Mouse (Mus musculus): Measurements from ENCODE around the gene Ccdc124. TPM values are rescaled to one million over a fixed set of nuclear protein-coding genes. Genes with fewer than 3 reads are reported as not detected.

Ccdc124 gene
- polyA plus RNA-seq, 1 experiment from 2014 or later = 102 TPM

- ATAC-seq (ENCODE audit: insufficient number of reproducible peaks, insufficient read depth, low FRiP score, low read depth) = no peak
- Histone ChIP-seq H3K27me3 (ENCODE audit: control insufficient read depth, insufficient read depth, low read length) (no peaks in the 10 kb centered on the region), H3K9me3 (ENCODE audit: control insufficient read depth, low read depth, low read length) (no peaks in the 10 kb centered on the region), H3K36me3 (ENCODE audit: control insufficient read depth, insufficient read depth, low read length) (no peaks in the 10 kb centered on the region), H3K27ac (ENCODE audit: low read length) (no peak overlapping the region), H3K9ac (replicated peaks; ENCODE audit: low read depth, low read length) (no peak overlapping the region), H3K4me3 (ENCODE audit: low read depth, low read length) (no peak overlapping the region), H3K4me1 (ENCODE audit: control insufficient read depth, insufficient read depth, low read length) (peaks cover 5% of the 10 kb centered on the region; the same call in 1 of the 2 replicates), H3K4me2 (replicated peaks; ENCODE audit: low read depth, low read length) (no peak overlapping the region)
- 82% methylated on average over 5 of the region's 5 CpGs for WGBS
Observed at GRCm38 (mm10) chr8:70843214-70843773, 30.4 kb downstream of the Ccdc124 start.

- 65% methylated on average over 25 of the region's 25 CpGs for WGBS
- Histone ChIP-seq H3K27ac (ENCODE audit: low read length) (no peak overlapping the region), H3K27me3 (ENCODE audit: control insufficient read depth, insufficient read depth, low read length) (no peaks in the 10 kb centered on the region), H3K36me3 (ENCODE audit: control insufficient read depth, insufficient read depth, low read length) (no peaks in the 10 kb centered on the region), H3K4me3 (ENCODE audit: low read depth, low read length) (no peak overlapping the region), H3K4me2 (replicated peaks; ENCODE audit: low read depth, low read length) (no peak overlapping the region), H3K9ac (replicated peaks; ENCODE audit: low read depth, low read length) (no peak overlapping the region), H3K9me3 (ENCODE audit: control insufficient read depth, low read depth, low read length) (no peaks in the 10 kb centered on the region), H3K4me1 (ENCODE audit: control insufficient read depth, insufficient read depth, low read length) (peaks cover 5% of the 10 kb centered on the region; the same call in 1 of the 2 replicates)
- ATAC-seq (ENCODE audit: insufficient number of reproducible peaks, insufficient read depth, low FRiP score, low read depth) = no peak
Observed at GRCm38 (mm10) chr8:70842484-70842883, 31.3 kb downstream of the Ccdc124 start.

GRCm38 (mm10) chr8:70841147-70842072 lies 32.3 kb downstream of the Ccdc124 start:
- ATAC-seq (ENCODE audit: insufficient number of reproducible peaks, insufficient read depth, low FRiP score, low read depth) = no peak

GRCm38 (mm10) chr8:70840590-70840989 lies 33.1 kb downstream of the Ccdc124 start:
- no peaks in the 10 kb centered on the region for H3K9me3 ChIP-seq (ENCODE audit: control insufficient read depth, low read depth, low read length)
- no peak overlapping the region for H3K9ac ChIP-seq (replicated peaks; ENCODE audit: low read depth, low read length)
- 0 out of 2 replicates have a peak overlapping the region, but pooled peaks have one; percentile 25 for H3K4me2 ChIP-seq (replicated peaks; ENCODE audit: low read depth, low read length)
- H3K27ac ChIP-seq (ENCODE audit: low read length) = peak overlapping the region; percentile 69; the same call in 1 of the 2 replicates
- no peak for ATAC-seq (ENCODE audit: insufficient number of reproducible peaks, insufficient read depth, low FRiP score, low read depth)
- H3K27me3 ChIP-seq (ENCODE audit: control insufficient read depth, insufficient read depth, low read length) = no peaks in the 10 kb centered on the region
- no peaks in the 10 kb centered on the region for H3K36me3 ChIP-seq (ENCODE audit: control insufficient read depth, insufficient read depth, low read length)
- 48% methylated on average over 10 of the region's 10 CpGs for WGBS
- H3K4me1 ChIP-seq (ENCODE audit: control insufficient read depth, insufficient read depth, low read length) = peaks cover 5% of the 10 kb centered on the region; the same call in 1 of the 2 replicates
- H3K4me3 ChIP-seq (ENCODE audit: low read depth, low read length) = no peak overlapping the region

More at GRCm38 (mm10) chr8:70841147-70842072, 32.3 kb downstream of the Ccdc124 start:
- H3K9ac ChIP-seq (replicated peaks; ENCODE audit: low read depth, low read length) = no peak overlapping the region
- no peak overlapping the region for H3K4me3 ChIP-seq (ENCODE audit: low read depth, low read length)
- H3K27ac ChIP-seq (ENCODE audit: low read length) = no peak overlapping the region
- 24% methylated on average over 22 of the region's 22 CpGs for WGBS
- H3K27me3 ChIP-seq (ENCODE audit: control insufficient read depth, insufficient read depth, low read length) = no peaks in the 10 kb centered on the region
- peak overlapping the region; percentile 25; the same call in 1 of the 2 replicates for H3K4me2 ChIP-seq (replicated peaks; ENCODE audit: low read depth, low read length)
- H3K9me3 ChIP-seq (ENCODE audit: control insufficient read depth, low read depth, low read length) = no peaks in the 10 kb centered on the region
- no peaks in the 10 kb centered on the region for H3K36me3 ChIP-seq (ENCODE audit: control insufficient read depth, insufficient read depth, low read length)
- H3K4me1 ChIP-seq (ENCODE audit: control insufficient read depth, insufficient read depth, low read length) = peaks cover 5% of the 10 kb centered on the region; the same call in 1 of the 2 replicates

GRCm38 (mm10) chr8:70839408-70840351 lies 34.1 kb downstream of the Ccdc124 start, which contains the start of gene Arrdc2:
Arrdc2 (minus strand) TSS chr8:70839720.
- Histone ChIP-seq H3K9ac (replicated peaks; ENCODE audit: low read depth, low read length) (peak within 1 kb of the TSS; percentile 69), H3K9me3 (ENCODE audit: control insufficient read depth, low read depth, low read length) (no peaks in the 10 kb centered on the region), H3K4me3 (ENCODE audit: low read depth, low read length) (peak within 1 kb of the TSS; percentile 51), H3K4me2 (replicated peaks; ENCODE audit: low read depth, low read length) (peak within 1 kb of the TSS; percentile 66), H3K36me3 (ENCODE audit: control insufficient read depth, insufficient read depth, low read length) (no peaks in the 10 kb centered on the region; the same call in 1 of the 2 replicates), H3K27me3 (ENCODE audit: control insufficient read depth, insufficient read depth, low read length) (no peaks in the 10 kb centered on the region), H3K4me1 (ENCODE audit: control insufficient read depth, insufficient read depth, low read length) (peaks cover 5% of the 10 kb centered on the region; the same call in 1 of the 2 replicates), H3K27ac (ENCODE audit: low read length) (peak within 1 kb of the TSS; percentile 88; the same call in 1 of the 2 replicates)
- 2% methylated on average over 55 of the region's 55 CpGs for WGBS
- ATAC-seq (ENCODE audit: insufficient number of reproducible peaks, insufficient read depth, low FRiP score, low read depth) = peak; percentile 96

- Histone ChIP-seq H3K9me3 (ENCODE audit: control insufficient read depth, low read depth, low read length) (no peaks in the 10 kb centered on the region), H3K4me1 (ENCODE audit: control insufficient read depth, insufficient read depth, low read length) (peaks cover 5% of the 10 kb centered on the region; the same call in 1 of the 2 replicates), H3K36me3 (ENCODE audit: control insufficient read depth, insufficient read depth, low read length) (no peaks in the 10 kb centered on the region; the same call in 1 of the 2 replicates), H3K4me2 (replicated peaks; ENCODE audit: low read depth, low read length) (peak overlapping the region; percentile 66), H3K27me3 (ENCODE audit: control insufficient read depth, insufficient read depth, low read length) (no peaks in the 10 kb centered on the region), H3K27ac (ENCODE audit: low read length) (peak overlapping the region; percentile 88; the same call in 1 of the 2 replicates), H3K4me3 (ENCODE audit: low read depth, low read length) (peak overlapping the region; percentile 51), H3K9ac (replicated peaks; ENCODE audit: low read depth, low read length) (peak overlapping the region; percentile 69)
- ATAC-seq (ENCODE audit: insufficient number of reproducible peaks, insufficient read depth, low FRiP score, low read depth) = peak; percentile 10
- 1% methylated on average over 66 of the region's 66 CpGs for WGBS
Observed at GRCm38 (mm10) chr8:70838654-70839407, 34.9 kb downstream of the Ccdc124 start.

GRCm38 (mm10) chr8:70836666-70837065 lies 37.1 kb downstream of the Ccdc124 start:
- Histone ChIP-seq H3K27me3 (ENCODE audit: control insufficient read depth, insufficient read depth, low read length) (no peaks in the 10 kb centered on the region), H3K36me3 (ENCODE audit: control insufficient read depth, insufficient read depth, low read length) (no peaks in the 10 kb centered on the region; the same call in 1 of the 2 replicates), H3K4me1 (ENCODE audit: control insufficient read depth, insufficient read depth, low read length) (peaks cover 5% of the 10 kb centered on the region; the same call in 1 of the 2 replicates), H3K4me2 (replicated peaks; ENCODE audit: low read depth, low read length) (no peak overlapping the region), H3K4me3 (ENCODE audit: low read depth, low read length) (no peak overlapping the region), H3K9ac (replicated peaks; ENCODE audit: low read depth, low read length) (no peak overlapping the region), H3K9me3 (ENCODE audit: control insufficient read depth, low read depth, low read length) (no peaks in the 10 kb centered on the region), H3K27ac (ENCODE audit: low read length) (no peak overlapping the region)
- 92% methylated on average over 12 of the region's 12 CpGs for WGBS
- ATAC-seq (ENCODE audit: insufficient number of reproducible peaks, insufficient read depth, low FRiP score, low read depth) = no peak

Data from stomach, embryonic 14.5 days (tissue).